9 mouse cellular contexts compared by ENCODE assay signal in genomic region chr13:59431124-59431864, GRCm38 (mm10).
DNase-seq lines count a peak whose midpoint lies in the region; ATAC-seq and TF ChIP-seq lines count a peak whose summit lies in the region.
"Had no signal": no experiment of that assay in that cellular context is flagged by ENCODE, and none has a peak within 500 bp of the region (broad histone marks: within the 10 kb centered on the region; RNA-seq: fewer than 3 reads in every experiment).

No protein-coding gene starts in this region.

- no peaks in the 10 kb centered on the region for H3K36me3 ChIP-seq in kidney, adult 2 months (ENCODE audit: control insufficient read depth, insufficient read depth, low read length)
- no peaks in the 10 kb centered on the region for H3K36me3 ChIP-seq in forebrain, embryonic 11.5 days (ENCODE audit: control insufficient read depth, insufficient read depth, low read length)
- H3K36me3 ChIP-seq in hindbrain, embryonic 12.5 days, result no peaks in the 10 kb centered on the region
- H3K36me3 ChIP-seq in limb, embryonic 13.5 days, result no peaks in the 10 kb centered on the region

- H3K4me2 ChIP-seq in forebrain, embryonic 11.5 days (ENCODE audit: low read depth, low read length, severe bottlenecking), result no peak overlapping the region
- H3K4me2 ChIP-seq in hindbrain, embryonic 12.5 days (replicated peaks), result peak overlapping the region; percentile 13; the same call in 1 of the 2 replicates
- peak overlapping the region; percentile 53 for H3K4me2 ChIP-seq in limb, embryonic 13.5 days (replicated peaks)

- no peak overlapping the region for H3K27ac ChIP-seq in kidney, adult 2 months (ENCODE audit: insufficient read depth, low read depth, low read length)
- H3K27ac ChIP-seq in brown adipose tissue, adult 24 weeks (replicated peaks; ENCODE audit: low read depth, low read length), result no peak overlapping the region
- H3K27ac ChIP-seq in forebrain, embryonic 11.5 days (ENCODE audit: low read depth, low read length), result no peak overlapping the region
- 0 out of 2 replicates have a peak overlapping the region, but pooled peaks have one; percentile 36 for H3K27ac ChIP-seq in hindbrain, embryonic 12.5 days
- no peak overlapping the region for H3K27ac ChIP-seq in limb, embryonic 13.5 days

- TF ChIP-seq POLR2A in kidney, adult 2 months (IDR thresholded peaks at IDR 0.05; ENCODE audit: low read depth, low read length), result no peak

- H3K9ac ChIP-seq in forebrain, embryonic 11.5 days (ENCODE audit: low read length), result no peak overlapping the region
- no peak overlapping the region for H3K9ac ChIP-seq in hindbrain, embryonic 12.5 days
- H3K9ac ChIP-seq in limb, embryonic 13.5 days, result 0 out of 2 replicates have a peak overlapping the region, but pooled peaks have one; percentile 43

- no peaks in the 10 kb centered on the region for H3K27me3 ChIP-seq in kidney, adult 2 months (replicated peaks; ENCODE audit: control insufficient read depth, insufficient read depth, low read length)
- no peaks in the 10 kb centered on the region for H3K27me3 ChIP-seq in forebrain, embryonic 11.5 days (ENCODE audit: control insufficient read depth, insufficient read depth, low read length)
- H3K27me3 ChIP-seq in hindbrain, embryonic 12.5 days, result no peaks in the 10 kb centered on the region
- no peaks in the 10 kb centered on the region for H3K27me3 ChIP-seq in limb, embryonic 13.5 days

- no peak overlapping the region for H3K4me3 ChIP-seq in kidney, adult 2 months (ENCODE audit: insufficient read depth, low read depth, low read length)
- peak overlapping the region; percentile 37 for H3K4me3 ChIP-seq in brown adipose tissue, adult 24 weeks (ENCODE audit: insufficient read depth, low read depth, low read length)
- H3K4me3 ChIP-seq in forebrain, embryonic 11.5 days (ENCODE audit: low read depth, low read length), result no peak overlapping the region
- H3K4me3 ChIP-seq in hindbrain, embryonic 12.5 days, result no peak overlapping the region
- H3K4me3 ChIP-seq in limb, embryonic 13.5 days, result peak overlapping the region; percentile 26
- H3K4me3 ChIP-seq: myocyte had no signal

- ATAC-seq in forebrain, embryonic 11.5 days (replicated peaks; ENCODE audit: low FRiP score), result no peak
- ATAC-seq in hindbrain, embryonic 12.5 days (ENCODE audit: low FRiP score), result peak; percentile 71
- 0 out of 2 replicates have a peak, but pooled peaks have one; percentile 48 for ATAC-seq in limb, embryonic 13.5 days (ENCODE audit: low FRiP score, low read depth)

- no peak for TF ChIP-seq CTCF in kidney, adult 2 months (conservative IDR thresholded peaks at IDR 0.05; ENCODE audit: insufficient read depth, insufficient read length, low read depth, low read length)

- H3K9me3 ChIP-seq in forebrain, embryonic 11.5 days (ENCODE audit: control insufficient read depth, low read length), result no peaks in the 10 kb centered on the region
- no peaks in the 10 kb centered on the region for H3K9me3 ChIP-seq in hindbrain, embryonic 12.5 days (replicated peaks)
- no peaks in the 10 kb centered on the region for H3K9me3 ChIP-seq in limb, embryonic 13.5 days

- WGBS in kidney, adult 2 months, result 53% methylated on average over 18 of the region's 18 CpGs
- WGBS in forebrain, embryonic 11.5 days, result 72% methylated on average over 18 of the region's 18 CpGs
- 57% methylated on average over 18 of the region's 18 CpGs for WGBS in hindbrain, embryonic 12.5 days
- 27% methylated on average over 18 of the region's 18 CpGs for whole genome bisulfite sequencing in limb, embryonic 13.5 days

- peak; percentile 14 for DNase-seq in kidney, adult 2 months
- no peak for DNase-seq in kidney, adult 9 months
- peak; percentile 59 for DNase-seq in forebrain, embryonic 11.5 days (ENCODE audit: low spot score)
- DNase-seq in ovary, postnatal 36 days (ENCODE audit: low spot score), result peak; percentile 54
- DNase-seq in spleen, adult 12 weeks (ENCODE audit: low spot score), result no peak

- no peaks in the 10 kb centered on the region for H3K4me1 ChIP-seq in kidney, adult 2 months (ENCODE audit: control insufficient read depth, insufficient read depth, low read length)
- H3K4me1 ChIP-seq in brown adipose tissue, adult 24 weeks (ENCODE audit: control insufficient read depth, insufficient read depth, insufficient read length, low read length), result no peaks in the 10 kb centered on the region
- H3K4me1 ChIP-seq in forebrain, embryonic 11.5 days (replicated peaks; ENCODE audit: control insufficient read depth, insufficient read depth, low read length), result no peaks in the 10 kb centered on the region
- H3K4me1 ChIP-seq in hindbrain, embryonic 12.5 days, result 0 out of 2 replicates have a peak, but pooled peaks cover 3% of the 10 kb centered on the region
- H3K4me1 ChIP-seq in limb, embryonic 13.5 days, result peaks cover 9% of the 10 kb centered on the region

Comparison
In these comparisons a context has a peak if more than half of its experiments do, and no peak if none do; other contexts are left out.
1. DNase-seq: peak in kidney, adult 2 months (single experiment), forebrain, embryonic 11.5 days (single experiment) and ovary, postnatal 36 days (single experiment); none in kidney, adult 9 months (single experiment) and spleen, adult 12 weeks (single experiment).
2. H3K4me3 ChIP-seq: peak in brown adipose tissue, adult 24 weeks (single experiment) and limb, embryonic 13.5 days (single experiment); none in kidney, adult 2 months (single experiment), forebrain, embryonic 11.5 days (single experiment) and hindbrain, embryonic 12.5 days (single experiment).